Mouse (Mus musculus): ENCODE results near the gene Nsg1. TPM values are rescaled to one million over a fixed set of nuclear protein-coding genes. Genes with fewer than 3 reads are reported as not detected.

The Nsg1 gene
- total RNA-seq, 4 experiments from 2014 or later, result 431 to 543 (median 480) TPM

DNA sequence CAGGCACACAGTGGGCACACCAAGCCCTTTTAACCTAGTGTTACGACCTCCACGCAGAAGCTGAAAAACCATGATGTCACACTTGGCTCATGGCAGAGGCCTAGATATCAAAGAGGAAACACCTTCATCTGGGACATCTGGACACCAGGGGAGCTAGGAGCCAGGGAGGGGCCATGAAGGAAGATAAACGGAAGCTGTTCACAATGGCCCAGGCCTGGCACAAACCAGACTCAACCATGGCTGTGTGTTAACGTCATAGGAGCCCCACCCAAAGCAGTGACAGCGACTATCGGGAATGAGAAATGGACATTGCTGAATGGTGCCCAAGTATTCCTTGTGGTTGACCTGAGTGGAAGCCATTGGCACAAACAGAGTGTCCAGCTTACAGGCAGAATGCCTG is 13.2 kb downstream of the Nsg1 start:
- DNase-seq (ENCODE audit: low spot score in 2 of 2), result no peak

DNA sequence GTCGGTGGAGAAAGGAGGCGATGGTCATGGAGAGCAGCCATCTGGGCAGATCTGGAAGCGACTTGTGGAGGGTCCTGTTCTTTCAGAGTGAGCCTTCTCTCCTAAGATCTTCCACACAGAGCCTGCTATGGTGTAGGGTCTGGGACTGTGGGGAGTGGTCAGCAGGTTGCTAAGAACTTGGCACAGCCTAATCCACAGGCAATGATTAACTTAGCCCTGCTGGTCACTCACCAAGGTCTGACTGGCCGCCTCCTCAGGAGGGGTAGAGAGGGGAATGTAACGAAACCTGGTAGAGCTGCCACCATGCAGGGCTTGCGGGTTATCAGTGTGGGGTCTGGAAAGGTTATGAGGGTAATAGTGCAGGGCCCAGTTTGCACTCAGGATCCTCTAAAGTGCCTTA is 18.8 kb downstream of the Nsg1 start:
- no peak for DNase-seq (ENCODE audit: low spot score in 2 of 2)

DNA sequence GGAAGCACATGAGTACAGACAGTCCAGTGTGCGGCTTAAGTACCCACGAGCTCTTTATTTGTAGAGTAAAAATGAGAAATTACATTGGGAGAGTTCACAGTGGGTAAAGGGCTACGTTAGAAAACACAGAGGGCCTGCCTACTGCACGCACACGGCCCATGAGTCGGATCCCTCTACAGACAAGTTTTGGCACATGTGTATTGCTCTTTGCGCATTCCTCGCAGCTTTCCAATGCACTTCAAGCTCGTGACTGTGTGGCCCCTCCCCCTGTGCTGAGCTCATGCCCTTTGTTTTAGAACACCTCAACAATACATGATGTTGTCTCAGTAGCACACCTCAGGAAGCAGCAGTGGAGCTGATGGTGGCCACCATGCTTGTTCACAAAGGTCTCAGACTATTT is 22.5 kb downstream of the Nsg1 start:
- no peak for DNase-seq (ENCODE audit: low spot score in 2 of 2)

DNA sequence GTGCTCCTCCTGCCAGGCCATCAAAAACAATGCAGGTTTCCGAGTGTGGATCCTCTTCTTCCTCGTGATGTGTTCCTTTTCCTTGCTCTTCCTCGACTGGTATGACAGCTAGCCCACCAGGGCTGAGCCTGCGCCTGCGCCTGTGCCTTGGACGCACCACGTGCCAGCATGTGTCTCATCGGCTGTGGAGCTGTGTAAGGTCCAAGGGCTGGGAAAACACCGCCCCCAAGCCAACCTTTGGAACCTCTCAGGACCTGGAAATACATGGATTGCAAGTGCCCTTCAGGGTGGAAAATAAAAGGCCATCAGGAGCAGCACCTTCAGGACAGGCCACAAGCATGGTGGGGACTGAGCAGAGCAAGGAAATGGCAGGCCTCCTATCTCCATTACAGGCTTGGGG is 23.5 kb downstream of the Nsg1 start:
- no peak for DNase-seq (ENCODE audit: low spot score in 2 of 2)

DNA sequence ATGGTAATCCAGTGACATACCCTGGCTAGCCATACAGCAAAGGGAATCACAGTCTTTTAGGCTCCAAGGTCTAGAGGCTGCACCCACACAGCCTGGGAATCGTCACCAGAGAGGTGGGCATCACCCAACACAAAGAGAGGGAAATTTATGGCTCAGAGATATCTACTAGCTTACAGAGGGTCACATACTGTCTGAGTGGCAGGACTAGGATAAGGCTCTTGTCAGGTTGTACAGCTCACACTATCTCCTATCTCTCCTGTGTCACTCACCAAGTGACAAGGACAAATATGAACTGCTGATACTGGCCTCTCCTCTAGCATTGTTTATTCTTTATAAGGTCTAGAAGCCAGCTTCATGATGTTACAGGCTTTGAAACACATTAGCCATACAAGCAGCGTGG is 30.4 kb downstream of the Nsg1 start:
- no peak for DNase-seq (ENCODE audit: low spot score in 2 of 2)

DNA sequence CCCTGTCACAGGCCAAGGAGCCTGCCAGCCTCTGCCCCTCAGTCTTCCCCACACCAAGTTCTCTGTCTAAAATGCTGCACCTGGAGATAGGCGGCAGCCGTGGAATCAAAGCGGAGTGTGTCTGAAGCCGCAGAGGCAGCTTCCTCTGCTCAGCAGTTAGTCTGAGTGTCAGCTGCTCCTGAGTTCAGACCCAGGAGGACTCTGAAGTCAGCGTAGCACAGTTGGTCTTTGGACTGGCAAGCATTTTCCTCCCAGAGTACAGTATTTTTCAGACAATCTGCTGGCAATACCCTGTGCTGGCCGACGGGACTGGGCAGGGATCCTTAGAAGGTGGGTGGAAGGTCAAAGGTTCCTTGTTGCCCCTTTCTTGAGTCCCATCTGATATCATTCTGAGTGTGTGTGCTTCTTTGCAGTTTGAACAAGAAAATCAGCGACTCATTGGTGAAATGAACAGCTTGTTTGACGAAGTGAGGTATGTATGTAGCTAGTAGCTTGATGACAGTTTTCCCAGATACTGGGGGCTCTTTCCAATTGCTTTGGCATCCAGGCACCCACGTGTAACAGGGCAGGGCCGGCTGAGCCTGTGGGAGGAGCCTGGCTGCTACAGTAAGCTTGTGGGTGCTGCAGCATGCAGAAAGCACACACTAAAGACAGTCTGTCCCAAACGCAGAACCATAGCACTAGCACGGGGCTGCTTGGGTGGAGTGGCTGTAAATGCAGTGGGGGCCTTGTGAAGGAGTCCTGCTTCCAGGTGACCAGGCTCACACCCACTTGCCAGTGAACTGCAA is 33.0 kb downstream of the Nsg1 start:
- no peak for DNase-seq (ENCODE audit: low spot score in 2 of 2)

DNA sequence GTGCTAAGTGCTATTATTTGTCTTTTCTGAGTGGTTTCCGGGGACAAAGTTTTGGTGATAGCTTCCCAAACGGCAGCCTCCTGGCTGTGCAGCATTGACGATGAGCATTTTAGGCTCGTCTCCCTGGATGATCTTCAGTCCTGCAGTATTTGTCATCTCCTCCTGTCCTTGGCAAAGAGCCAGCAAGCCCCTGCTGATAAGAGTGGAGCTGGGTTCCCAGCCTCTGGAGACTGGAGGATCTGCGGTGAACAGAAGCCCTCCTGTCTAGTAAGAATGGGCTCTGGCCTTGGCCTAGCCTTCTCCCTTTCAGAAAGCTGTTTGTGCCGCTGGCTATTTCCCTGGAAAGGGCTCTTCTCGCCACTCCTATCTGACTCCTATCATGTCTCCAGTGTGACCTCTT is 38.0 kb downstream of the Nsg1 start:
- no peak for DNase-seq (ENCODE audit: low spot score in 2 of 2)

DNA sequence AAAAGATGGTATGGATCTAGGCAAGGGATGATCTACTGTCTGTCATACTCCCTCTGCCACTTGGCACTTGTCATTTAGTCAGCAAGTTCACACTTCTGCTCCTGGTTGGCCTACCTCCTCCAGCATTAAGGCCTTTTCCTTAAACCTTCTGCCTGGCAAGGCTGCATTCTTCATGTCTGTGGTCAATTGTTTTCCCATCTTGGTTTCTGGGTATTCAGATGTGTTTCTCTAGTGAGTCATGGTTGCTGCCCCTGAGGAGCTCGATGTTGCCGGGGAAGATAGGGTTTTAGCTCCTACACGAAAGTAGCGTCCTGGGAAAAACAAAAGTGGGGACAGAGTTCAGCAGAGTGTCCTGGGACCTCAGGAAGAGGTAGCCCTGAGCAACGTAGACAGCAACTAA is 40.4 kb downstream of the Nsg1 start:
- no peak for DNase-seq (ENCODE audit: low spot score in 2 of 2)

DNA sequence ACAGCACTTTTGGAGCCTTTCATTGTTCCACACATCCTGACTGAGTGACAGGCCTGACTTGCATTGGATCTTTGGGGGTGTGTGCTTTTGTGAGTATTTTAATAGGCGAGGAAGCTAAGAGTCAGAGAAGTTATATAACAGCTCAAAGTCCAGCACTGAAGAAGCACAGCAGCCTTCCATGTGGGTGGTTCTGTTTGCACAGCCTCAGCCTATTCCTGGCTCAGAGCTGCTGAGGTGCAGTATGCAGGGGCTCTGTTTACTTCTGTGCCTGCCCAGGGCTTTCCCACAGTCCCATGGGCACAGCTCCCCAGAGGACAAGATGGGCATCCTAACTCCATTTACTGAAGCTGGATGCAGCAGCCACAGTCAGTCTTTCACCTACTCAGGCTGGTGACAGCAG is 42.7 kb downstream of the Nsg1 start:
- peak in 1 of 2 experiments; percentile 91 for DNase-seq (ENCODE audit: low spot score in 2 of 2)

DNA sequence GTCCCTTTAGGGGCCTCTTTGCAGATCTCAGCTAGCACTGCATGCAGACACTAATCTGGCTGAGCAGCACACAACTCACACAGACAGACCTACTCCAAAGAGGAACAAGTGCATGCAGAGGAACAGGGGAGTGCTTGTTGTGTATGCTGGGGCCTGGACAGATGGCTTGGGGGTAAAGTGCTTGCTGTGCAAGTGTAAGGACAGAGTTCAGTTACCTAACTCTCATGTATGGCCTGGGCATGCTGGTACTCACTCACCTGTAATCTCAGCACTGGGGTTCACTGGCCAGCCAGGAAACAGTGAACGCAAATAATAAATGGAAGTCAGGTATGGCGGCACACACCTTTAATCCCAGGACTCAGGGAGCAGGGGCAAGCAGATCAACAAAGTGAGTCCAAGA is 45.2 kb downstream of the Nsg1 start:
- DNase-seq (ENCODE audit: low spot score in 2 of 2), result no peak

DNA sequence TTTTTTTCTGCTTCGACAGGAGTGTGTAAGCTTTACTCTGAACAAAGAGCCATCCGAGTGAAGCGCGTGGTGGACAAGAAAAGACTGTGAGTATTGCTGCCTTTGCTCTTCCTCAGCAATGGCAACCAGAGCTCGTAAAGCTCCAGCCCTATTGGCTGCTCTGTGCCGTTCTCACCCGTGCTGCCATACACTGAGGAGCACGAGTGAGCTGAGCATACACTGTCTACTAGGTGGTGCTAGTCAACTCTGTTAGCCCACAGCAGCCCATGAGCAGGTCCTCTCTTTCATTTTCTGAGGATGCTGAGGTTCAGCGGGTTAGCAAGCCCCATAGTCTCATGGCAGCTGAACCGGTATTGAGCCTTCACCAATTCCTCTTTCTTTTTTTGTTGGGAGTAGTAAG is 52.9 kb downstream of the Nsg1 start:
- DNase-seq (ENCODE audit: low spot score in 2 of 2), result no peak

DNA sequence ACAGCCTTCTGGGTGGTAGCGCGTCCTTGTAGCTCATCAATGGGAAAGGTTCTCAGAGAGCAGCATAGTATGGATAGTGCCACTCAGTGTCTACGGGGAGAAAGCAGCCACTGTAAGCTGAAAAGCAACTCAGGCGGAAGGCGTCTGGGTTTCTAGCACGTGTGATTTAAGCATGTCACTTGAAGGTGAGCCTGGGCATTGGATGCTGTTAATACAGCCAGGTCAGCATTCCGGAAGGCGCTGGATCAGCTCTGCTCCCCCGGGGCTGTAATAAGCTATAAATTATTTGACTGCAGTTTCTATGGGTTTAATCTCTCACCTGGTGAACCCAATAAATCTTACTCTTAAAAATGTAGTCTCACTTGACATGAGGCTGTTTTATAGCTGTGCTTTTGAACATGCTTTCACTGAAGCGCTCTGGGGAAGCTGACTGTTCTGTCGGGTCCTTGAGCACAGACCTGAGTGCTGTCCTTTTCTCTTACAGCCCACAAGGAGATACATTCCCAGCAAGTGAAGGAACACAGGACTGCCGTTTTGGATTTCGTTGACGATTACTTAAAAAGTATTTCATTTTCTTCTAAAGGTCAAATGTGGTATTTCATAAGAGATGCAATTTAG is 53.5 kb downstream of the Nsg1 start:
- DNase-seq (ENCODE audit: low spot score in 2 of 2), result no peak

DNA sequence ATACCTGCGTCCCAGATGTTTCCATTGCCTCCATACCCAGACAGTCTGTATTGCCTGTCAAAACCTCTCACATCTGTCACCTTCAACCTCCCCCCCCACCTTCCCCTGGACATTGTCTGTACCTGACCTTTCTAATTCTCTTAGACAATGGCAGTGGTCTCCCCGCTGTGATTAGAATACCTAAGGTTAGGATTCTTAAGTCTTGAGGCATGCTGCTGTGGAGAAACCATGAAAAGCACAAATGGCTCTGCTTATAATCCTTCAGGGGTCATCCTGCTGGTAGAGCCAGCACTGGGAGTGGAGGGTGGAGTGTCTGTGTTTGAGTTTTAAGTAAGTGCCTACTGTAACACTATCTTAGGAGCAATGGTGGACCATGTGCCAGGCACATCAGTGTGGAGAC is 56.8 kb downstream of the Nsg1 start:
- no peak for DNase-seq (ENCODE audit: low spot score in 2 of 2)

DNA sequence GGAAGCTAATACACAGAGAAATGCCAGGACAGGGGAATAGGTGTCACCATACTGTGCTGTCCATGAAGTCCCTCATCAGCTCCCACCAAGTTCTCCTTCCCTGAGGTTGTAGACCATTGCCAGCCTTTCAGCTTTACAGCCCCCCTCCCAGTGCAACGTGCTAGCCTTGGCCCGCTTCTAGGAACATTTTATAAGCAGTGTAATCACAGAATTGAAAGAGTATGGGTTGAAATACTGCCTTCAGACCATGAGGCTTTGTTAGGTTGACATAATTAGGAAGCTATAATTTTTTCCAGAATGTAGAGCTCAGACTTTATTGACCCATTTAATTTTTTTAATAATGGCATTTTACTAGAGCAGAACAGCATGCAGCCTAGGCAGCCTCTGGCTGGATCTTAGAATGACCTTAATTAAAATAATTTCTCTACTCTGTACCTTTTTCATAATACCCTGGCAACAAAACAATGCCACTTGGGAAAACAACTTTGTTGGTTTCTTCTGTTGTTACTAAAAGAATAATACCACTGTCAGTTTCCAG is 60.5 kb downstream of the Nsg1 start:
- no peak for DNase-seq (ENCODE audit: low spot score in 2 of 2)

DNA sequence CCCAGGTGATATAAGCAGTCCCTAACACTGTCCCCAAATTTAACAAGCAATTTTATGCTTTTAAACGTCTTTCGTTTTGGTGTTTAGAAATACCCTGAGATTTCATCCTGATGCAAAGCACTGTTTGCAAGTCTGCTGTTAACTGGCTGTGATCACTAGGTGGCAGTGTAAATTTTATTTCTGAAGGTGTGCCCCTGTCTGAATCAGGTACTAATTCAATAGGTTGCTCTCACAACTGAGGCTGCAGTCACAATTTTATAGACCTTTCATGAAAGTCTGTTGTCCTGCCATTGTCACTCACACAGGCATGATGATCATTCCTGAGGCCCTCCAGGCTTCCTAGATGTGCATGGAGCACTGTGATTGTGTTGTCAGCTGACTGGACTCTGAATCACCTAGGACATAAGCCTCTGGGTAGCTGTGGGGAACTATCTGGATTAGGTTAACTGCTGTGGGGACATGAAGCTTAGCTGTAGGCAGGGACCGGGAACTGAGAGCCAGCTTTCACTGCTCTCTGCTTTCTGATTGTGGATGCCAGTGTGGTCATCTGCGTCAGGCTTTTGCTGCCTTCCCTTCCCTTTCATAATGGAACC is 62.1 kb downstream of the Nsg1 start:
- no peak for DNase-seq (ENCODE audit: low spot score in 2 of 2)

DNA sequence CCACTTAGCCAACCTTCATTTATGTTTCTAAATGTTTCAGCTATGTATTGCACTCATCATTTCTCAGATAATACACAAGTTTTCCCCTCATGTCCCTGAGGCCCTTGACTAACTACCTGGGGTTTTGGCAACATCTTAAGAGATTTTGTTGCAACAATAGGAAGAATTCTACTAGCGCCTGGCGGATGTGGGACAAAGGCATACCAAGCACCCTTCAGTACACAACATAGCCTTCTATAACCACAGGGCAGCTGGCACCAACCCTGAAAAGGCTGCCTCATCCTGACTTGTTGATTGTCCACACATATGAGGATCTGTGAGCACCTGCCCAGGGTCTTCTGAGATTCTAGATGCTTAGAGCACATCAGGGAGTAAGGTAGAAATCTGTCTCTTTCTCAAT is 65.4 kb downstream of the Nsg1 start:
- no peak for DNase-seq (ENCODE audit: low spot score in 2 of 2)

DNA sequence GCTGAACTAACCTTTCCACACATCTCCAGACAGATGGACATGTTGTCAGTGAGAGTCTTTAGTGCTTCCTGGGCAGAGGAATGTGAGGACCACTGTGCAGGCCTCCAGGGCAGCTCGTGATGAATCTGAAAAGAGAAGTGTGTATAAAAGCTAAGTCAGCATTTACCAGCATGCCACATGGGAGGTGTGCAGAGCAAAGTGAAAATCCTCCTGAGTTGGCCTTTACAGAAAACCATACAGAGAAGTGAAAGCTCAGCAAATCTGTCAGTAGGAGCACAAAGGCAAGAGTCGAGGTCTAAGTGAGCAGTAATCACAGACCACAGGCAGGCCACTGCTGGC is 67.8 kb downstream of the Nsg1 start:
- DNase-seq (ENCODE audit: low spot score in 2 of 2), result no peak

DNA sequence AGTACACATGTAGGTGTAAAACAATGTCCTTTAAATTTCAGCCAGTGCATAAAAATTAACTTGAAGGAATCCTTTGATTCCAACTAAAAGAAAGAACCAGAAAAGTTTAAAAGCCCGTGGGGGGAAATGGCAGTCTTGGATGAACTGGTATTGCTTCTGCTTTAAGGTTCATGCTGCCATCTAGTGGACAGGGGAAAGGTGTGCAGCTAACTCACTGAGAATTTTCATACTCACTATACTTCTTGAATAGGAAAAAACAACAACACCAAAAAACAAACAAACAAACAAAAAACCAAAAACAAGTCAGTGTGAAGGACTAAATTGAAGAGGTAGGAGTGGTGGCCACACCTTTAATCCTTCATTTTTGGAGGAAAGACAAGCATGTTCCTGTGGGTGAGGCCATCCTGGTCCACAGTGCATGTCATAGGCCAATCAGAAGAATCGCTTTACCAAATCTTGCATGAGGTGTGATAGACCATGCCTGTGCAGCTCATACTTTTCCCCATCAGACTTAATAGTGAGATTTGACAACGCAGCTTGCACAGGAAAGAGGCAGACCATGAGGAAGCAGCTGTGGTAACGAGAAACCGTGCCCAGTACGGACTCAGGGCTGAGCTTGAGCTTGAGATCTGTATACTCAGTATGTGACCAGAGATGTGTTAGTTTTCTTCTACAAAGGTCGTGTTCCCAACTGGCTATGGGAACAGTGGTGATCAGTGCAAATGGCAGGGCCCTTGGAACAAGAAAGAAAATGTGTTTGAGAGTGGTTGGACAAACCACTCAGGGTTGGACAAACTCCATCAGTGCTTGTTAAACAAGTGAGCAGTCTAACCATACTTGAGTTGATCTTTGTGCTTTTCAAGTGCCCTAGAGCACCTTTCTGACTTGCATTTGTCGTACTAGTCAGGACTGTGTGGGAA is 68.4 kb downstream of the Nsg1 start:
- no peak for DNase-seq (ENCODE audit: low spot score in 2 of 2)

DNA sequence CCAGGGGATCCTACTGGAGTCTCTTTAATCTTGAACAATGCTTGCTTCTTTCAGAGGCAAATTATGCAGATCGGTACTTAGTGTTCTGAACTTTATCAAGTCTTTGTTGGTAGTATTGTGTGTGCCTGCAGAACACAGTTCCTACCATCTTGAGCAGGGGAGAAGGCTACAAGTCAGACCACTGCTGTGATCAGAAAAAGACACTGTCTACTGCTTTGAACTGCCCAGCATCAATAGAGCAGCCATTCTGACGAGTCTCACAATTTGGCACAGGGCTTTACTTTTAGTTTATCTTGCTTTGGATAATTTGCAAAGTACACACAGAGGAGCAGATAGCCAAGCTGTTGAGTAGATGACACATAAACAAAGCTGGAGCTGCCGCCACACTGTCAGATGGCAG is 69.1 kb downstream of the Nsg1 start:
- no peak for DNase-seq (ENCODE audit: low spot score in 2 of 2)

DNA sequence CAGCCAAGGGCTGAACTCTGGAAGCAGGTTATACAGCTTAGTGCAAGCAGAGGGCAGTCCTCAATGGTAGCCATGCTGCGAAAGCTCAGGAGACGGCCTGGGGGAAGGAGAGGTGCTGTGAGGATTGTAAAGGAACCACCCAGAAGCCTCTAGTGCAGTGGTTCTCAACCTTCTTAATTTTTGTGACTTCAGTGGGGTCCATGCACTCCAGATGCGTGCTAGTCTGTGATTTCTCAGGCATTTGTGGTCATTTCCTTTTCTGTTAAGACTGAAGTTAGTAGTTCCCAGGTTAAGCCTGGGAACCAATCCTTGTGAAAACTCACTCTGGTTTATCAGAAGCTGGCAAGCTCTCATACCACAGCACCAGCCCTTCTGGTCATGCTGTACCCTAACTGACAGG is 69.6 kb downstream of the Nsg1 start:
- DNase-seq (ENCODE audit: low spot score in 2 of 2), result no peak
